Mouse (Mus musculus) liver, postnatal 0 days (tissue): ENCODE results near the gene Acod1.
A peak's percentile ranks its signal among the peaks of the same experiment; 100 is the strongest.

Experiments used
- CTCF ChIP-seq: sonication (generic); IDR thresholded peaks from 2 replicates; pipeline ENCODE4 v1.5.1; 2016; ENCODE audit warnings: antibody characterized with exemption, low read depth
- EP300 ChIP-seq: IDR thresholded peaks from 2 replicates; pipeline ENCODE4 v1.6.1; 2016; ENCODE audit warnings: antibody characterized with exemption, low read depth, mild to moderate bottlenecking

DNA sequence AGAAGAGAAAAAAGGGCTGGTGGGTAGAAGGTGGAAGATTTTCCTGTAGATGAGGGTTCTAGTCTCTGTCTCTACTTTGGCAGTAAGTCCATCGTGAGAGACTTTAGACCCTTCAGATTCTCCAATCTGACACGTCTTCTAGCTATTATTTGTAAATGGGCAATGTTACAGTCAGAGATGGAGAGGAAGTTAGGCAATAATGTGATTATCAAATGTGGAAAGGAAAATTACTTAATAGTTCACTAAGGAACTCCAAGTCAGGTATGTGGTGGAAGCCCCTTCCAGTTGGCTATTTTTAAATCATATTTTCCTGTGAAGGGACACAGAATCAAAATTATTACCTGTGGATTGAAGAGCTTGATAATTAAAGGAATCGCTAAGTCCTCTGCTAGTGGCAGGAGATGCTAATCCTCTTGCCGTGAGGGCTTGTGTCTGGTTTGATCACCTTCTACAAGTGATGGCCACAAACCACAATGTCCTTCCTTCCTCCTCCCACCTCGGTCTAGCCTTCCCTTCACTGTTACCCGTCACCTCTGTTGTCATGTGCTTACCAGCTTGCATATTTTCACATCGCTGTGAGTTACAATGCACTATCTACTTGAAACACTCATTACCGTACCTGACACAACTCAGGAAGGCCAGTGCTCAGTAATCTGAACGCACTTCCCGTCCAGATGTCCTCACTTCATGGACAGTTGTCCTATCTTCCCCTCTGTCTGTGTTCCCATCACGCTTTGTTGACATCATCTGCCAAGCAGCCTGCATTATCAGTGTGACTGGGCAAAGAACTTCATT lies 1.7 kb downstream of the Acod1 start:
- no peak for TF ChIP-seq CTCF
- peak; percentile 87 for TF ChIP-seq EP300
